Mouse (Mus musculus): Measurements from ENCODE around the gene Alox5. TPM values are rescaled to one million over a fixed set of nuclear protein-coding genes. Genes with fewer than 3 reads are reported as not detected.

Gene Alox5
- total RNA-seq, 2 experiments from 2014 or later, result 2.1 TPM

- DNase-seq, result no peak
Measured at GRCm38 (mm10) chr6:116385194-116386044, 75.6 kb downstream of the Alox5 start.

GRCm38 (mm10) chr6:116383582-116383981 is 77.4 kb downstream of the Alox5 start:
- no peak for DNase-seq

GRCm38 (mm10) chr6:116381605-116382004 is 79.4 kb downstream of the Alox5 start:
- DNase-seq, result no peak

GRCm38 (mm10) chr6:116380157-116380556 is 80.8 kb downstream of the Alox5 start:
- DNase-seq, result no peak

- no peak for DNase-seq
Measured at GRCm38 (mm10) chr6:116378892-116379291, 82.1 kb downstream of the Alox5 start.

GRCm38 (mm10) chr6:116374618-116375017 is 86.4 kb downstream of the Alox5 start:
- DNase-seq, result no peak

- DNase-seq, result no peak
Measured at GRCm38 (mm10) chr6:116374136-116374535, 86.8 kb downstream of the Alox5 start.

- DNase-seq, result no peak
Measured at GRCm38 (mm10) chr6:116371500-116371899, 89.5 kb downstream of the Alox5 start.

- no peak for DNase-seq
Measured at GRCm38 (mm10) chr6:116370216-116370976, 90.6 kb downstream of the Alox5 start.

GRCm38 (mm10) chr6:116369811-116370210 is 91.2 kb downstream of the Alox5 start:
- no peak for DNase-seq

GRCm38 (mm10) chr6:116367971-116368370 is 93.0 kb downstream of the Alox5 start:
- peak; percentile 17 for DNase-seq

GRCm38 (mm10) chr6:116361993-116362392 is 99.0 kb downstream of the Alox5 start:
- DNase-seq, result no peak

GRCm38 (mm10) chr6:116361463-116361862 is 99.5 kb downstream of the Alox5 start:
- no peak for DNase-seq

Other genes with a start within 250 kb of the Alox5 start
- 1 to 10 TPM; 5.0 to 5.5 TPM for gene Zfand4, start 197.0 kb downstream of the Alox5 start, total RNA-seq (2021)
- 10 to 100 TPM; 50.7 to 67.1 TPM for gene March8, start 123.2 kb downstream of the Alox5 start, total RNA-seq (2021)
- not detected for gene Olfr211, start 27.9 kb upstream of the Alox5 start, total RNA-seq (2021)
- not detected for gene Olfr212, start 45.3 kb upstream of the Alox5 start, total RNA-seq (2021)
- gene Olfr213, start 77.3 kb upstream of the Alox5 start, total RNA-seq (2021), result not detected
- 1 to 10 TPM; 2.6 to 4.9 TPM for gene Gm5580, start 90.0 kb upstream of the Alox5 start, total RNA-seq (2021)
- not detected for gene Olfr214, start 93.1 kb upstream of the Alox5 start, total RNA-seq (2021)
- gene Olfr215, start 123.0 kb upstream of the Alox5 start, total RNA-seq (2021), result not detected
- 10 to 100 TPM; 26.2 to 27.4 TPM for gene Zfp422, start 167.8 kb upstream of the Alox5 start, total RNA-seq (2021)
- gene Depp1, start 189.4 kb upstream of the Alox5 start, total RNA-seq (2021), result 100 to 1,000 TPM in 1 of 2 experiments, 10 to 100 TPM in 1; 27.8 to 111 TPM
- gene Rassf4, start 212.8 kb upstream of the Alox5 start, total RNA-seq (2021), result 1 to 10 TPM; 6.0 to 6.3 TPM

Measured in adrenal gland, postnatal 10 days (tissue).